8 mouse cellular contexts compared by ENCODE assay signal in the genomic region with DNA sequence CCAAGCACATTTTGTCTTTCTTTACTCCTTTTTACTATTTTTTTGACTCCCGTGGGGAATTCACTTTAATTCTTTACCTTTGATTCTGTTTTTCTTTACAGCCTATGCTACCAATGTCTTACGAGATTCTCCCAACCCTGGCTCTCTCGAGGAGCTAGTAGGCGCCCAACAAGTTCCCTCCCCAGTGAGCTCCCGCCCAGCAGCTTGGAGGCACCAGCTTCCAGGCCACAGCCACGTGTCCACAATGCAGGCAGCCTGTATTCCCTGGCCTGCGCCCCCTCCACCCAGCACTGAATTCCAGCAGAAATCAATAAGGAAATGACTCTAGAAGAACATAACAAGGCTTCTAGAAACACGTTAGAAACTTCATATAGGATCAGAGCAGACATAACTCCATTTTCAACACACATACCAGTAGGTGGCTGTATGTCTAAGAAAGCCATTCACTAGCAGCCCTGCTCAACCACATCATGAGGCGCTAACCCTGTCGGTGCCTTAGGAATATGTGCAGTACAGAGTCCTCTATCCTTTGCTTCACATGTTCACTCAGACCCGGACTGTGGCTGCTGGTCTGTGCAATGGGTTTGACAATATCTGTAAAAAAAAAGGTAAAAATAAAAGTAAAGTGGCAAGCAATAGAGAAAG. TPM values are rescaled to one million over a fixed set of nuclear protein-coding genes. Genes with fewer than 3 reads are reported as not detected.
A peak's percentile ranks its signal among the peaks of the same experiment; 100 is the strongest.
DNase-seq lines count a peak whose midpoint lies in the region; ATAC-seq and TF ChIP-seq lines count a peak whose summit lies in the region.

No protein-coding gene starts in this region.

- peaks cover 27% of the 10 kb centered on the region for H3K4me1 ChIP-seq in forebrain, embryonic 16.5 days (replicated peaks; ENCODE audit: control insufficient read depth, insufficient read depth, low read length)
- peaks cover 10% of the 10 kb centered on the region for H3K4me1 ChIP-seq in hindbrain, postnatal 0 days (ENCODE audit: insufficient read depth, low read length)
- H3K4me1 ChIP-seq in liver, embryonic 15.5 days (replicated peaks): peaks cover 45% of the 10 kb centered on the region
- peaks cover 18% of the 10 kb centered on the region for H3K4me1 ChIP-seq in neural tube, embryonic 12.5 days

- H3K27me3 ChIP-seq in forebrain, embryonic 16.5 days (replicated peaks; ENCODE audit: control insufficient read depth, insufficient read depth, low read length): no peaks in the 10 kb centered on the region
- no peaks in the 10 kb centered on the region for H3K27me3 ChIP-seq in hindbrain, postnatal 0 days (ENCODE audit: insufficient read depth, low read length)
- no peaks in the 10 kb centered on the region for H3K27me3 ChIP-seq in liver, embryonic 15.5 days
- no peaks in the 10 kb centered on the region for H3K27me3 ChIP-seq in neural tube, embryonic 12.5 days (replicated peaks)

- H3K9ac ChIP-seq in forebrain, embryonic 16.5 days (replicated peaks; ENCODE audit: low read depth, low read length): peak overlapping the region; percentile 99
- H3K9ac ChIP-seq in hindbrain, postnatal 0 days (replicated peaks; ENCODE audit: low read length): no peak overlapping the region
- H3K9ac ChIP-seq in liver, embryonic 15.5 days: peak overlapping the region; percentile 21; the same call in 1 of the 2 replicates
- no peak overlapping the region for H3K9ac ChIP-seq in neural tube, embryonic 12.5 days

- 34% methylated on average over 11 of the region's 11 CpGs for WGBS in forebrain, embryonic 16.5 days
- WGBS in hindbrain, postnatal 0 days: 33% methylated on average over 11 of the region's 11 CpGs
- 35% methylated on average over 11 of the region's 11 CpGs for WGBS in liver, embryonic 15.5 days (ENCODE audit: insufficient replicate concordance)
- 41% methylated on average over 11 of the region's 11 CpGs for WGBS in neural tube, embryonic 12.5 days

- H3K4me2 ChIP-seq in forebrain, embryonic 16.5 days (ENCODE audit: low read length): peak overlapping the region; percentile 66
- H3K4me2 ChIP-seq in hindbrain, postnatal 0 days (ENCODE audit: low read depth, low read length): peak overlapping the region; percentile 74
- H3K4me2 ChIP-seq in liver, embryonic 15.5 days: peak overlapping the region; percentile 82
- peak overlapping the region; percentile 87 for H3K4me2 ChIP-seq in neural tube, embryonic 12.5 days (replicated peaks)

- H3K36me3 ChIP-seq in forebrain, embryonic 16.5 days (ENCODE audit: control insufficient read depth, insufficient read depth): no peaks in the 10 kb centered on the region
- H3K36me3 ChIP-seq in hindbrain, postnatal 0 days (ENCODE audit: insufficient read depth, low read length): no peaks in the 10 kb centered on the region
- H3K36me3 ChIP-seq in liver, embryonic 15.5 days (replicated peaks): no peaks in the 10 kb centered on the region
- H3K36me3 ChIP-seq in neural tube, embryonic 12.5 days: no peaks in the 10 kb centered on the region

- H3K27ac ChIP-seq in forebrain, embryonic 16.5 days (ENCODE audit: low read length): no peak overlapping the region
- no peak overlapping the region for H3K27ac ChIP-seq in hindbrain, postnatal 0 days
- H3K27ac ChIP-seq in liver, embryonic 15.5 days (replicated peaks): 0 out of 2 replicates have a peak overlapping the region, but pooled peaks have one; percentile 7
- no peak overlapping the region for H3K27ac ChIP-seq in neural tube, embryonic 12.5 days

- no peaks in the 10 kb centered on the region for H3K9me3 ChIP-seq in forebrain, embryonic 16.5 days (ENCODE audit: control insufficient read depth, low read length)
- no peaks in the 10 kb centered on the region for H3K9me3 ChIP-seq in hindbrain, postnatal 0 days (ENCODE audit: low read length)
- no peaks in the 10 kb centered on the region for H3K9me3 ChIP-seq in liver, embryonic 15.5 days (replicated peaks)
- no peaks in the 10 kb centered on the region for H3K9me3 ChIP-seq in neural tube, embryonic 12.5 days

- peak overlapping the region; percentile 98; the same call in 1 of the 2 replicates for H3K4me3 ChIP-seq in forebrain, embryonic 16.5 days (replicated peaks; ENCODE audit: low read length)
- peak overlapping the region; percentile 93 for H3K4me3 ChIP-seq in hindbrain, postnatal 0 days (ENCODE audit: low read length)
- H3K4me3 ChIP-seq in liver, embryonic 15.5 days (replicated peaks): peak overlapping the region; percentile 80
- no peak overlapping the region for H3K4me3 ChIP-seq in neural tube, embryonic 12.5 days

- no peak for ATAC-seq in forebrain, embryonic 16.5 days
- no peak for ATAC-seq in hindbrain, postnatal 0 days
- no peak for ATAC-seq in liver, embryonic 15.5 days (ENCODE audit: insufficient read depth)
- ATAC-seq in neural tube, embryonic 12.5 days (ENCODE audit: low FRiP score, low read depth): no peak
- ATAC-seq in monocyte, adult 5-6 weeks (replicated peaks; ENCODE audit: insufficient number of reproducible peaks, low FRiP score, low TSS enrichment, poor library complexity, severe bottlenecking): no peak

- peak; percentile 37 for TF ChIP-seq CTCF in hindbrain, postnatal 0 days (IDR thresholded peaks at IDR 0.05; ENCODE audit: low read depth)

- peak; percentile 61 to 63 for DNase-seq in heart, adult 18-20 months
- DNase-seq in heart, adult 8-10 months (ENCODE audit: low spot score): no peak
- peak; percentile 34 for DNase-seq in ZHBTc4 (ENCODE audit: low read depth, low spot score)
- peak; percentile 20 for DNase-seq in hindbrain, postnatal 0 days (ENCODE audit: low spot score)

RNA-seq across cellular contexts. Expression of gene Insr, which starts 1.0 kb away (rescaled TPM):
- total RNA-seq in heart, adult 18-20 months (2021): 100 to 1,000 TPM; 127 to 137 TPM
- total RNA-seq in heart, adult 8-10 months (2022): 100 to 1,000 TPM; 117 to 175 (median 143) TPM
- 53.4 and 66.7 TPM in 2 replicates for polyA plus RNA-seq in forebrain, embryonic 16.5 days (2015; fragmentation: Nextera tagmentation; extraction: Ambion mirVana)
- 46.9 and 69.9 TPM in 2 replicates for total RNA-seq in hindbrain, postnatal 0 days (2014; rRNA removed)
- 31.1 and 34.0 TPM in 2 replicates for polyA plus RNA-seq in hindbrain, postnatal 0 days (2015; fragmentation: Nextera tagmentation; extraction: Ambion mirVana)
- polyA plus RNA-seq in liver, embryonic 15.5 days (2015; fragmentation: Nextera tagmentation; extraction: Ambion mirVana): 20.5 and 25.7 TPM in 2 replicates
- 53.7 and 55.6 TPM in 2 replicates for polyA plus RNA-seq in neural tube, embryonic 12.5 days (2016; fragmentation: Nextera tagmentation; extraction: Ambion mirVana)
- 11.7 to 14.2 TPM (median 12.6 TPM) in 3 replicates for total RNA-seq in monocyte, adult 5-6 weeks (2017)

Comparison
In these comparisons a context has a peak if more than half of its experiments do, and no peak if none do; other contexts are left out.
1. H3K9ac ChIP-seq: peak in forebrain, embryonic 16.5 days (single experiment) and liver, embryonic 15.5 days (single experiment); none in hindbrain, postnatal 0 days (single experiment) and neural tube, embryonic 12.5 days (single experiment).
2. Peak in every context shown above with its lines, with median percentiles within 50 percentile points of each other: H3K4me2 ChIP-seq.